Mouse (Mus musculus) right cerebral cortex, adult 18-20 months (tissue): ENCODE measurements at regions not wholly inside any gene's neighbourhood (a gene's known extent, or its start where the extent isn't known, plus 50 kb on each side); places are given as distances from the start of the nearest gene placed in this dataset.
"Not testable (repeated sequence)": the region's sequence is repeated elsewhere in the genome, so short reads cannot be mapped to it uniquely, and the experiment has no call there.

Source experiments
- DNase-seq: peaks from one replicate; pipeline ENCODE4 v3.0.0; 2022; ENCODE audit warnings: mixed read lengths

DNA sequence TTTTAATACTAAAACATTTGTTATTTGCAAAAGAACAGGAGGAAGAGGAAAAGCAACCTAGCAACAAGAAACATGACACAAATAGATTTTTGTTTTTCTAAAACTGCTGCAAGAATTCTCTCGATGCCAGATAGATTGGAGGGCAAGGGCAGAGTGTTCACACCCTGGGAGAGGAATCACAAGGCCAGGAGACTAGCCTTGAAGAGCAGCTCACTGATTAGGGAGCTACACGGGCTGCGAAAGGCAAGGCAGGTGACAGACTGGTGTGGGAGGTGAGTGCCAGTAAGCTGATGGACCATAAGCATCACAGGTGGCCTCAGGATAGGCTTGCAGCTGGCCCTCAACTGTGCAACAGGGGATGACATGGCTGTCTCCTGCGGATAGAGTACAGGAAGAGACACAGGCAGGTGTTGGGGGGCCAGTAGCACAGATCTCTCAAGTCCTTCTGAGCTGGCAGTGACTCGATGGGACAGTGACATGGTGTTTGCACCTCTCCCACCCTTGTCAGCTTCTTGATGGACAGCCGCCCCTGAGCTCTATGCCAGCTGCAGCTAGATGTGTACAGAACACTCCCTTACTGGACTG lies 102.0 kb upstream of the Abca1 start:
- no peak for DNase-seq

DNA sequence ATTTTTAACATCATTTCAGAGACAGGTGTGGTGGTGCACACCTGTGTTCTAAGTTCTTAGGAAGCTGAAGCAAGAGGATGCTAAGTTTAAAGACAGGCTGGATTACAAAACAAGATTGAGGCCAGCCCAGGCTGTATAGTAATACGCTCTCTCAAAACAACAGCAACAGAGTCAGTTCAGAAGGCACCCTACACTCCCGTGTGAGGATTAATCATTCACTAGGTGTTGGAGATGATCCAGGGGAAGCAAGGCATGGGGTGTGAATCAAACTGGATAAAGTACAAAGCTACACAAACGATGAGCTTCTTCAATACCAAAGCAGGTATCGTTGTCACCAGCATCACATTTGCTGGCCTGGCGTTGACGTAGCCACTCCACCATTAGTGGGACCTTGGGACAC lies 99.3 kb upstream of the Abca1 start:
- DNase-seq: no peak

DNA sequence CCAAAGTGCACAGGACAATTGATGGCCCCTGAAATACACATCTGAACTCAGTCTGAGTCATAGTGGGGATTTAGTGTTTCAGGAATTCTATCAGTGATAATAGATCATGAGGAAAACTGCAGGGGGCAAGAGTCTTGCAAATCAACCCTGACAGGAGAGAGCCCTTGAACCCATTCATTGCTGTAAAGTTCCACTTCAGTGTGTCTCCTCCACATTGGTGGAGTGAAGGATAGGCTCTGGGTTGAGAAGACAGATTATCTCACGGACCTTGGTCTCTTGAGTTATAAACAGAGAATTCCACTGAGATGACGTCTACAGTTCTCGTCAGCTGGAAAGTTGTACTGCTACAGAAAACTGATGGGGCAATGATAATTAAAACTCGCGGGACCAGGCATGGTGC lies 97.3 kb upstream of the Abca1 start:
- DNase-seq: no peak

DNA sequence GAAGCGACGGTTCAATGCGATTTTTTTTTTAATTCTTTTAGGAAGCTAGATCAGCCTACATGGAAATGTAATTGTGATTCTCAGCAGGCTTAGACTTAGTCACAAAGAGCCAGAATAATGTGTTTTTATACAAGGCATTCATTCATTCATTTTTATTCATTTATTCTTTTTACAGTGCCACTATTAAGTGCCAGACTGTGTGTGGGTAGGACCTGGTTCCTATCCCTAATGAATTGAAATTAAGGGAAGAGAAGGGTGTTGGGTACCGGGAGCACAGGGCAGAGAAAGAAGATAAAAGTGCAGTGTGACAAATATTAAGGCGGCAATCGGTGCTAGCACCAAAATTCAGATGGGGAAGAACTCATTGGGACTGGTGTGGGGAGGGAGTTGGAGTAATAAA lies 94.8 kb upstream of the Abca1 start:
- no peak for DNase-seq

DNA sequence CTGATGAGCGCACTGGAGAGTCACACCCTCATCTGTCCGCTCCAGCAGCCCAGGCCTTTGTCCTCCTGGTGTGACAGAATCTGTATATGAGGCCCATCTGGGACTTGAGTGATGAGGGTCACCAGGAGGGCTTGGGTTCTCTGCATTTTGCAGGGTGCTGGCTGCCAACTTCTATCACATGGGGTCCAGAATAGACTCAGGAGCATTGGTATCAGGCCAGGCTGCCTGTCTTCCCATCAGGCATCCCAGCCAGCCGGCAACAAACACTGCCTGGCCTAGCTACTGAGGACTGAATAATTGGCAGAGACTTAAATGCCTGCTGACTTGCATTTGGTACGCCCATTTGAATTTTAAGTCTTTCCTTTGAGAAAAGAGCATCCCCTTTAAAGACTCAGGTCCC lies 94.0 kb upstream of the Abca1 start:
- no peak for DNase-seq

DNA sequence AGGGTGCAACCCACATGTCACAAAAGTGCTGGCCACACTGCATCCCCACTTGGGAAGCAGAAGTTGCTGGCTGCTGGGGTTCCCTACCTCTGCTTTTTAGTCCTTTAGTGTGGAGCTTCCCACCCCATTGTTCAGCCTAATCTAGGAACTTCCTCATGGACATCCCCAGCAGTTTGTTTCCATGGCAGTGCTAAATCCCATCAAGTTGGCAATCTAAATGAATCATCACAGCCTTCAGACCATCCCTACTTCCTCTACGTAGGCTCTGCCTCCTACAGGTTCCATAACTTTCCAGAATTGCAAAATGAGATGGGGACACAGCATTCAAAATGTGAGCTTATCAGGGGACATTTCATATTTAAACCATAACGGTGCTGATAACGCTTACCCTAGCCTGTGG lies 90.6 kb upstream of the Abca1 start:
- no peak for DNase-seq

DNA sequence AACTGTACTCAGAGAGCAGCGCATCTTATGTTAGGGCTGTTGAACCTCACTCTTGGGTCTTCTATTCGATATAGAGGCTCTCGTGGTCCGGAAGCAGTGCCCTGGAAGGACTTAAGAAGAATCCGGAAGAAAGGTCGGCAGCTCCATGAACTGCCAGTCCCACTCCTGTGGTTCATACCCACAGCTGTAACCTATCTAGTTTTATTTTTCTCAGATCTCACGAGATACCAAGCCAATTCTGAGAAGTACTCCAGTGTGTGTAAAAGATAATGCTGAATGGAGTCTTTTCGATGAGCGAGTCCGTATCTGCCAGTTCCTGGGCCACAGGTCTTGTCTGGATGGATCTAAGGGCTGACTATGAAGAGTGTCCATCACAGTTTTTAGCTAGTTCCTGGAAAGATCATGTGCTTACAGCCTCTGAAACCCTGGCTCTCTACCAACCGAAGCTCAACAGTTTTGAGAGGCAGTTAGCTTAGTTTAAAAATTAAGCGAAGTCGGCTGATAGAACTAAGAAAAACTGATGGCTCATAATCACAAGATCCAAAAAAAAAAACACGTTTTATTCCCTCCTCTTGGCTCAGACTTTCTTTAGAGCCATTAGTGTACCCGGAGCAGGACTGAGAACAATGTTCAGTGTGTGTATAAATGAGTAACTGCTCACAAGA lies 86.5 kb upstream of the Abca1 start:
- DNase-seq: no peak

DNA sequence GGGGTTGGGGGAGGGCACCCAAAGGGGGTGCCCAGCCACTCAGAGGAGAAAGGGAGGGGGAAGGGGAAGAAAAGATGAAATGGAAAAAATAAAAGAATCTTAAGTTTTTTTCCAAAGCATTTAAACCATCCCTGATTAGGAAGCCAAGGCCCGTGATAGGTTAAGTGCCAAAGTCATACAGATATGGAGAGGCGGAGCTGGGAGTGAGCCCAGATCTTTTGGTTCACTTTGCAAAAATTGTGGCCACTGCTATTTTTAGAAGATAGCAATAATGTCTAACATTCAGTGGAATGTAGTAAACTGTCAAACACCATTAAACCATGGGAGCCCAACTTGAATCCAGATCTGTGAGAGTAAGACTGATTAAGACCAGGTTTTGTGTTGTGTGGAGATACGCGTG lies 85.9 kb upstream of the Abca1 start:
- no peak for DNase-seq

DNA sequence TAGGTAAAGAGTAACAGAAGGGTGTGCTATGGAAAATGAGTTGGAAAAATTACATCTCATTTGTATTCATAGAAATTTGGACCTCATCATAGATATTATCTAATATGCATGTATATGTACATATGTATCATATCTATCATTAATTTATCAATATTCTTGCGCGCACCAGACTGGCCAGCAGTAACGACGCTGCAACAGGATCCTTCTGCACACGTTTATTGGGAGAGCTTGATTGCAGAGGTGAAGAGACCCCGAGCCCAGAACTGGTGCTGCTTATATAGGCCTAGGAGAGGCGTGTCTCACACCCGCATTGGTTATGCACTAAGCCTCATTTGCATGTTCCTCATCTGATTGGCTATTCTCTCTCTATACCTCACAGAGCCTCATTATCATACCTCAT lies 83.8 kb upstream of the Abca1 start:
- not testable (repeated sequence) for DNase-seq

DNA sequence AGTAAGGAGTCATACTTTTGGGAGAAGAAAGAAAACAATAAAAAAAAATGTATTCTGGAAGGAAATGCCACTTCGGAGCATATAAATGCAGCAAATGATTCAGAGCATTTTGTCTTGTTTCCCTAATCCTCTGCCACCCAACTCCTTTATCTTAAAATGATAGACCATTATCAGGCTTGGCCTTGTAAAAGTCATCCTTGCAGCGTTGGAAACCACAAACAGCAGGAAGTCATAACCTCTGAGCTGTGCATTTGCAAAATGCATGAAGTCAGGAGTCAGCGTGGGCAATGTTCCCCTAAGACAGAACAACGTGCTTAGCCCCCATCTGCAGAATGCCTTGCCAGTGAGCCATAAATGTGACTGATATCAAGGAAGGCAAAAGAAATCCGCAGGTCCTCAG lies 80.2 kb upstream of the Abca1 start:
- DNase-seq: no peak

DNA sequence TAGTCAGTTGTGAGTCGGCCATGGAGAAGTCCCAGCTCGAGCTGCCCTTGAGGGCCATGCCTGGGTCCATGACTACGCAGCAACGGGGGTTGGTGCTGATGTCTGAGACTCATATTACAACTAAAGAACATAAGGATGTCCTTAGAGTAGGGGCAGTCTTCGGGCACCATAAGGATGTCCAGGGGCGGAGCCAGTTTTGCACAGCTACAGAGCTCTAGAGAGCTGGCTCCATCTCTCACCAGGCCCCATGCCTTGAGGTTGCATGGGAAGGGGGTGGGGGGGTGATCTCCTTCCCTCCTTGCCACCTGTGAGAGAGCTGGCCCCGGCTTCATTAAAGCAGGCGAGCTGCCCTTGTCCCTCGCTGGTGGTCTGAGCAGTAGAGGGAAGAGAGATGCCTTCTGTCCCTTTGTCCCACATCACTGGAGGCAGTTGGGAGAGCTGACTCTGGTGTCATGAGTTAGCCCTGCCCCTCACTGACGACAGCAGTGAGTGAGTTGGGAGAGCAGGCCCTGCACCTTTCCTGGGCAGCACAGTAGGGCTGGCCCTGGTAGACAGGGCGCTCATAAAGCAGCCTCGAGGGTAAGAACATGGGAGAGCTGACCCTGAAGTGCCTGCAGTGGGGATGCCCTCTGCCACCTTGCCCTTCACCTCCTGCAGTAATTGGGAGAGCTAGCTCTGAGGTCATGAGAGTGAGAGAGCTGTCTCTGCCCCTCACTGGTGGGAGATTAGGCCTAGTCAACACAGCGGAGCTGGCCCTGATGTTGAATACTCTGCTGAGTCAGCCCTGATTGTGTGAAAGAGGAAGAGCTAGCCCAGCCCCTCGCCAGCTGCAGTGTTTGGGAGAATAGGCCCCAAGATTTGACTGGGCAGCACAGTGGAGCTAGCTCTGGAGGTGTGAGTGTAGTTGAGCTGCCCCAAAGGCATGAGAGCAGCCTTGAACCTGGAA lies 78.9 kb upstream of the Abca1 start:
- DNase-seq: no peak

DNA sequence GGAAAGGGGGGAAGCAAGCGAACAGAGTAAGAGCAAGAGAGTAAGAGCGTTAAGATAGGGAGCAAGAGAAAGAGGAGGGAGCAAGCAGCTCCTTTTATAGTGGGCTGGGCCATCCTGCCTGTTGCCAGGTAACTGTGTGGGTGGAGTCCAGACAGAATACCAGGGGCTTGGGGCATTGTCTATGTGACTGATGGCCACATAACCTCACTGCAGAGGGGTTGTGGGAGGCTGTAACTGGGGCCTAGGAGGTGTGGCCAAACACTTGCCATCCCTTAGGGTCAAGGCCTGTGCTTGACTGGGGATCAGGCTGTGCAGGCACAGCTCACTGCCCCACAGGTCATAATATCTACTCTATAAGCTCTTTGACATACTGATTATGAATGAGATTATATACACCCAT lies 76.2 kb upstream of the Abca1 start:
- no peak for DNase-seq

DNA sequence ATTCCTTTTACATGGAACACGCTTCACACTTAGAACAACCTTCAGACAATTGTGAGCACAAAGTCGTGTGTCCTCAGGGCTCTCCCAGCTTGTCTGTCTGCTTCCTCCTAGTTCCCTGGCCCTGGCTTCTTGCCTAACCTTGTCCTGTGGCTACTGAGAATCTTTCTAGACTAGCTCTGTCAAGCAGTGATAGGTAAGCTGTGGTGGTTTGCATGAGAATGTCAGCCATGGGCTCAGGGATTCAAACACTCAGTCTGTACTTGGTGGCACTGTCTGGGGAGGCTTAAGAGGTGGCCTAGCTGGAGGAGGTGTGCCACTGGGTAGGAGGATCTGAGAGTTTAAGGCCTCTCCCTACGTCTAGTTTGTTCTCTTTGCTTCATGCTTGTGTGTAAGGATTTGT lies 72.7 kb upstream of the Abca1 start:
- DNase-seq: no peak

DNA sequence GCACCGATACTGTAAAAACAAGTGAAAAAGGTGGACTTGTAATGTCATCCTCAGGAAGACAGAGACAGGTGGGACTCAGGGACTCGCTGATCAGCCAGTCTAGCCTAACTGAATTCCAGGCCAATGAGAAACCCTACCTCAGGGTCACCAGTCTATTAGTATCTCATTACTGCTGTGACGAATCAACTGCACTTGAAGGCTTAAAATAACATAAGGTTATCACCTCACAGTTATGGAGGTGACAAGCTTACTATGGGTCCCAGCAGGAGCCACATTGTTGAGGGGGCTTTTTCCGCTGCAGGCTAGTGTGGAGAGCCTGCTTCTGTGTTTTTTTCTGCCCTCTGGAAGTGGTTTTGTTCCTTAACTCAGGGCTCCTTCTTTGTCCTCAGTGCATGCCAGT lies 72.2 kb upstream of the Abca1 start:
- DNase-seq: no peak

DNA sequence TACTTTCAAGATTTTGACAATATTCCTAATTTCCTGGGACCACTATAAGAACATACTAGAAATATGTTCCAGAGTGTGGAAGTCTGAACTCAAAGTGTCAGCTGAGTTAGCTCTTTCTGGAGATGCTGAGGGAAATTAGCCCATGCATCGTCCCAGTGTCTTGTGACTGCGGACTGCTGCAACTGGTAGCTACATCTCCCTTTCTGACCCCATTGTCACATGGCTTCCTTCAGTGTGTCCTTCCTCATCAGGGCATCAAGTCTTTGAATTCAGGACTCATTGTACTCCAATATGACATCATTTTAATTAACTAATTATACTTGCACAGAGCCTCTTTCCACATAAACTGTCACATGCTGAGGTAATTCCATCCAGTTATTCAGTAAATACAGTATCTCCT lies 71.4 kb upstream of the Abca1 start:
- no peak for DNase-seq

DNA sequence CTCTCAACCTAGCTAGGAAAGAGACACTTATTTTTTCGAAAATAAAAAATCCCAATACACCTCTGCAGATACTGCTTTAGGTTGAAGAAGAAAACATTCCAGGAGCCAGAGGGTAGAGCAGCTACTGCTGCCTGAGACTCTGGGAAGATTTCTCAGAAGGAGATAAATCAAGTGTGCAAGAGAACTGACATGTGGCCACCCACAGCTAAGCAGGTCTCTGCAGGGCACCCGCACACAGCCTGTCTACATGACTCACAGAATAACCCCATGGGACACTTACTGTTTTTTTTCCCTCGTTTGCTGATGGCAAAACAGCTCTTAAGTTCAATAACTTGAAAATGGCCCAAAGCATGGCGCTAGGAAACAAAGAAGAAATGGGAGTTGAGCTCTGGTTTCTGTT lies 68.7 kb upstream of the Abca1 start:
- no peak for DNase-seq

DNA sequence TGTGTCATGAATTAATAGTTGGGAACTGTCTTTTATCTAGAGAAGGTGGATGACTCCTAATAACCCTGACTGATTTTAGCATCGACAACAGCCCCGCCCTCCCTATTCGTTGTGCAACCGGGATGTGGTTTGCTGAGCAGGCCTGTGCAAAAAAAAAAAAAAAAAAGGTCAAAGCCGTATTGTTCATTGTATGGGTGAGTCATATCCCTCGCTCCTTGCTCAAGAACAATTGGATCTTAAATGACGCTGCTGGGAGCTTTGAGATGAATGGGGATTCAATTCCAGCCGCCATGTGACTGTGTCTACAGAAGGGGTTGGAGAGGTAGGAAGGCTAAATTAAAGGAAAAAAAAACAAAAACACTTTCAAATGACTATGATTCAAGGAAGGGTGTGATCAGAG lies 68.1 kb upstream of the Abca1 start:
- peak; percentile 9 for DNase-seq

DNA sequence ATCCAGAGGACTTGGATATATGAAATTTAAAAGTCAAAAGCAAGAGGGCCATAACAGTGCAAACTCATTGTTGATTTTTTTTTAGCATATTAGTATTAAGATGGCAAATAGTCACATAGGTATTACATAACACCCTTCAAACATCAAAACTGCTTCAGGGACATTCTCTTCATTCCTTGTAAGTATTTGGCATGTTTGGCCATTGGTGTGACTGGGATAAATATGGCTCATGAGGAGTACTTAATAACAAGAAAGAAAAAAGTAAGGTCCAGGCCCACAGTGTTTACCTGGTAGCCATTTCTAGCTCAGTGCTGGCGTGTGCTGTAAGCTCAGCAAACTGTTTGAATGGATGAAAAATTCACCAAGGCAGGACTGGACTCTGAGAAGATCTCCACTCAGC lies 67.4 kb upstream of the Abca1 start:
- DNase-seq: no peak

DNA sequence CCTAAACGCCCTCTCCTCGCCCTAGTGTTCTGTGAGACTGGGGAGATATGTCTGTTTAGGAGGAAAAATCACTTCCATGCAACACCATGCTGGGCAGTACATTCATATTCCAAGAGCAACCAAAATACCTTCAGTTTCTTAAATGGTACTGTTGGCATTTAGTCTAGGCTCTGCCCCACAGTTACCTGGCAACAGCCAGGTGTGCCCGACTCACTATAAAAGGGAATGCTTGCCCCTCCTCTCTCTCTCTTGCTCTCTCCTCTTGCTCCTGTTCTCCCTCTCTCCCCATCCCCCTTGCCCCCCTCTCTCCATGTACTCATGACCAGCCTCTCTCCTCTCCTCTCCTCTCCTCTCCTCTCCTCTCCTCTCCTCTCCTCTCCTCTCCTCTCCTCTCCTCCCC lies 66.7 kb upstream of the Abca1 start:
- DNase-seq: no peak

DNA sequence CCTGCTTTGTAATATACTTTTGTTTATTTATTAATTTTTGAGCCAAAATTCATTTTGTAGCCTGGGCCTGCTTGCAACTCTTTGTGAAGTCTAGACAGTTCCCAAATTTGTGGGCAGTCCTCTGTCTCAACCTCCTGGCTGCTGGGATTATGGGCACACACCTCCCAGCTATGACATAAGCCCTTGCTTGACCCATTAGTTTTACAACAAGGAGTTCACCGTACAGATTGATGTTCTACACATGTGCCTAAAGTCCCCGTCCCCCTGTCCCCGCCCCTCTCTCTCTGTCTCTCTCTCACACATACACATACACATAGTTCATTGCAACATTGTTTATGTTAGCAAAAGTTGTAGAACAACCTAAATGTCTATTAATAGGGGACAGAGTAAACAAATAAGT lies 63.7 kb upstream of the Abca1 start:
- DNase-seq: no peak

DNA sequence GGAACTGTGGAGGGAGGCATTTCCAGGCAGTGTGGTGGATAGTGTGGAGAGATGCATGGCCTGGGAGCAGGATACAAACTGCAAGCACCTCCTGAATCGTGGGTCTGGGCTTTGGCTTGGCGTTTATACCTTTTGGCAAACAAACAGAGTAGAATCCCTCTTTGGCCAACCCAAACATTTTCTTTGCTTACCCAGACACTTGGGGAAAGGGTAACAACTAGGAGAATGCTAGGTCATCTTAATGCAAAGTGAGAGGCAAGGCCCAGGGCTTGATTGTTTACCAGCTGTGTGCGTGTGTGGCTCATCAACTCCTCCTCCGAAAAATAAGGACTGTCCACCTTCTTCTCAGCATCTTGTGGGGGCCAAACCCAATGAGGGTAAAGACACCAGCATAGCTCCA lies 61.1 kb upstream of the Abca1 start:
- DNase-seq: no peak

DNA sequence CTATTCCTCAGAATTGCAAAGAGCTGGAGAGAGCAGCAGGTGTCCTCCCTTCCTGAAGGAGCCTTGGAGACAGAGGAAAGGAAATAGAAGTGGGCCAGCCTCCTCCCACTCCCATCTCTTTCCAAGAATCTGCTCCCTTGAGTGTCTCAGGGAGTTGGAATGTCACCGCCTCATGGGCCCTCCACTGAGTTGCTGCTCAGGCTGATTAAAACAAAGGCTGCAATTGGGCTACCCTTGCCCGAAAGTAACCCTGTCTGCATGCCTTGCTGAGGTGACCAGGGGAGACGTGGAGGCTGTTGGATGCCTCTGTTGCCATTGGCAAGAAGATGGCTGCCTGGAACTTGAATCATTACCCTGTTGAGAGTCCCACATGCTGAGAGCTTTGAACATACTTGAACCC lies 59.7 kb upstream of the Abca1 start:
- DNase-seq: peak; percentile 16

DNA sequence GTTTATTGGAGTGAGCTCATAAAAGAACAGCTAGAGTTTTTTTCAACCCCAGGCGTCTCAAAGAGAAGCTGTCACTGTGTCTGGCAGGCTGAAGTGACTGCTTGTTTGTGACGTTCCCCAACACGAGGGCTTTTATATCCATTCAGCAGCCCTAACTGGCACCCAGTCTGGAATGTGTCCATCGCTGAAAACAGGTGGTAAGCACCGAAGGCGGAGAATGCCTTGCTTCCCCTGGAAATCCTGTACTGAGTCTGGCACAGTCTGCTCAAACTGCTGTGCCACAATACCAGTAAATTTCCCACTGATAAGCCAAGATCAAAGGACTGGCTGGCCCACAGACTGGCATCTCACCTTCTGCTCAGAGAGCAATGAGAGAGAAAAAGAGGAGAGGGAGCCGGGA lies 59.1 kb upstream of the Abca1 start:
- peak; percentile 57 for DNase-seq

DNA sequence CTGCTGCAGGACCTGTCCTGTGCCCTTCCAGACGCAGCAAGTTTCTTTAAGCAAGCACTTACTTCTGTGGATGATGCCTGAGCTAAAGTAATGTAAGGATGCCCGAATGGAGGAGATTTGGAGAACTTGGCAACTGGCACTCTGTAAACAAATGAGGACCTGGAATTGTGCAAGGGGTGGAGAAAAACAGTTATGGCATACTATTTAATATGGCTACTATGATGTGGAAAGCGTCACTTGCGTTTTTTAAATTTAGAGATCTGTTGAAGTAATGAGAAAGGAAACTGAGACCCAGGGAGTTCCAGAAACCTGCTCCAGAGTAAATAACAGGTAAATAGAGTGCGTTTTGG lies 58.6 kb upstream of the Abca1 start:
- DNase-seq: no peak
